Mouse (Mus musculus): ENCODE results near the gene Plpp4. TPM values are rescaled to one million over a fixed set of nuclear protein-coding genes. Genes with fewer than 3 reads are reported as not detected.

Plpp4 gene
- polyA plus RNA-seq (2014; fragmentation: Nextera tagmentation; extraction: Ambion mirVana): 0.50 and 0.53 TPM in 2 replicates

DNA sequence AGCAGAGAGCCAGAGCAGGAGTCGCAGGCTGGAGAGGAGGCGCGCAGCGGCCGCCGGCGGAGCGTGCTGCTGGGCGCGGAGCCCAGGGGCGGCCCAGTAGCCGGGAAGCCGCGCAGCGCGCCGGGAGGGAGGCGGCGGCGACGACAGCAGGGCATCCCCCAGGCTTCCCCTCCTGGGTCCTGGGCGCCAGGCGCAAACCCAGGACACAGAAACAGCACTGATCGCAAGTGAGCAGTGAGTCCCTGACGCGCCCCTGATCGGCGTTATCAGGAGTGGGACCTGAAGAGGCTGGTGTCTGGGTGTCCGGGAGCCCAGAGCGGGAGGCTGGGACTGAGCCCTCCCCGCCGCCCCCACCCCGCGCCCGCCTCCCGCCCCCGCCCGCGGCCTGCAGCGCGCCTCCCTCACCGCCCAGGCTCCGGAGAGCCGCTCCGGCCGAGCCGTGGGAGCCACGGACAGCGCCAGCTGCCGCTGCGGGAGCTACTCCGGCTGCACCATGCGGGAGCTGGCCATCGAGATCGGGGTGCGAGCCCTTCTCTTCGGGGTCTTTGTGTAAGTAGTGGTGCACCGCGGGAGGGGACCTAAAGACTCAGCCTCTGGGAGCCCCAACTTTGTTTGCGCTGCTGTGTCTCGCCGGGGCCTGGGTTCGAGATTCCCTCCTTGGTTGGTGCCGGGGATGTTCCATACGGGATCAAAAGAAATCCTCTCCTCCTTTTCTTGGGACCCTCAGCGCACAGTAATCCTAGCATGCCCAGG lies at the start of gene Plpp4:
Gene Plpp4 (plus strand): TSS at position 411 of the 753 bp plus-strand sequence.
- H3K4me2 ChIP-seq: peak within 1 kb of the TSS; percentile 74
- peak within 1 kb of the TSS; percentile 39 for H3K4me3 ChIP-seq (ENCODE audit: low read depth, low read length)
- under 1% methylated on average over 58 of the region's 66 CpGs for WGBS
- H3K27ac ChIP-seq (ENCODE audit: low read depth): no peak within 1 kb of the TSS
- H3K27me3 ChIP-seq (ENCODE audit: insufficient read depth, low read length): peaks cover 31% of the 10 kb centered on the region
- peak; percentile 96 for ATAC-seq (ENCODE audit: insufficient read depth)
- no peaks in the 10 kb centered on the region for H3K4me1 ChIP-seq (ENCODE audit: insufficient read depth)
- DNase-seq: peak; percentile 80
- peak within 1 kb of the TSS; percentile 6; the same call in 1 of the 2 replicates for H3K9ac ChIP-seq
- TF ChIP-seq CTCF (IDR thresholded peaks at IDR 0.05; ENCODE audit: low read depth): no peak
- H3K9me3 ChIP-seq (ENCODE audit: low read depth, low read length): no peaks in the 10 kb centered on the region
- H3K36me3 ChIP-seq (ENCODE audit: insufficient read depth): no peaks in the 10 kb centered on the region

DNA sequence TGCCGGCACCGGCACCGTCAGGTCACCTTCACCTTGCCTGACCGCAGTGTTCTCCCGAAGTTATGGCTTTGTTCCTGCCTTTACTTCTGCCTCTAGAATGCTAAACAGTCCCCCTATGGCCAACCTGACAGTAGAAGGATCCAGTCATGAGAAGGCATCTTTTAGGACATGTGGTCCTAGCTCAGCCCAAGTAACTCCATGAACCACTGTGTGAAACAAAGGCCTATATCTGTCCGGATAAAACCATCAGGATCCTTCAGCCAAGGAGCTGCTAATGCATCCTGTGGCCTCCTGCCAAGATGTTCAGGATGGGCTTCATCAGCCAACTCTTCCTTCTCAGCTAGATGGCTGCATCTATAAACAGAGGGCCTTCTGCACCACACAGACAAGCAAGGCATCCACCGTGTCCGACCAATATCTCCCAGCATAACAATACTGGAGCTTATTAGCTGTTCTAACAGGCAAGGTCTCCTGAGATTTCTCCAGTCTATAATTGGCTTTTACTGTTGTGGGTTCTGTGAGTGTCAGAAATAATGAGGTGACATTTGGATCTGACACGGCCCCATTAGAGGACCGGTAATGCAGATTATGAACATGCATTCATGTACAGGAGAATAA lies 40.8 kb upstream of the Plpp4 start:
- TF ChIP-seq CTCF (IDR thresholded peaks at IDR 0.05; ENCODE audit: low read depth): no peak
- Histone ChIP-seq H3K4me3 (ENCODE audit: low read depth, low read length) (no peak overlapping the region), H3K9me3 (ENCODE audit: low read depth, low read length) (no peaks in the 10 kb centered on the region), H3K36me3 (ENCODE audit: insufficient read depth) (no peaks in the 10 kb centered on the region), H3K27me3 (ENCODE audit: insufficient read depth, low read length) (no peaks in the 10 kb centered on the region), H3K4me2 (no peak overlapping the region), H3K27ac (ENCODE audit: low read depth) (no peak overlapping the region), H3K4me1 (ENCODE audit: insufficient read depth) (no peaks in the 10 kb centered on the region), H3K9ac (no peak overlapping the region)
- WGBS: 61% methylated on average over 10 of the region's 10 CpGs
- DNase-seq: peak; percentile 76
- ATAC-seq (ENCODE audit: insufficient read depth): peak; percentile 68

DNA sequence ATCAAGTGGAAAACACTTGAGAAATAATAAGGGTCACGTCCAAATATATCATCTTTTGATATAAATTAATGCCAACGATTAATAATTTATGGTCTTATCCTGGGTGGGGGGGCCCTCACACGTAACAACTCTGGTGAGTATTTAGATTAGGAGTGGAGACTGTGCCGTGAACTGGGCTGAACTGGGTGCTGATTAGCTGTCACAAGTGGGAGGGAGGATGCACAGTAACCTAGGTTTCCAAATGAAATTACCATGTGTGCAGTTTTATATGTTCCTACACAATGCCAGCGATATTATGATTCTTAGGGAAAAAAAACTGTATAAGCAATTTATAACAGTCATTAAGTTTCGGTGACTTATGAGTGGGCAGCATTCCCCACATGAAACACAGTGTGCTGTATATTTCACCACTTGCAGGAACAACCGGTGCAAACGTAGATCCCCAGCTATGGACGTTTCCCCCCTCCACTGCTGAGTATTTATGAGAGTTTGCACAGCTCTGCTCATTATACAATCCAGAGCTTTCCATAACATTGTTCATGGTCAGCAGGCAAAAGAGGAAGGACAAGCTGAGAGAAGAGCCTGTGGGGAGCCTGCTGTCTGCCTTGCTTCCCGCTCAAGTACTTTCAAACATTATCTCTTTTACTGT lies 40.2 kb upstream of the Plpp4 start:
- Histone ChIP-seq H3K9me3 (ENCODE audit: low read depth, low read length) (no peaks in the 10 kb centered on the region), H3K36me3 (ENCODE audit: insufficient read depth) (no peaks in the 10 kb centered on the region), H3K4me3 (ENCODE audit: low read depth, low read length) (no peak overlapping the region), H3K27ac (ENCODE audit: low read depth) (no peak overlapping the region), H3K9ac (no peak overlapping the region), H3K4me1 (ENCODE audit: insufficient read depth) (no peaks in the 10 kb centered on the region), H3K4me2 (no peak overlapping the region), H3K27me3 (ENCODE audit: insufficient read depth, low read length) (no peaks in the 10 kb centered on the region)
- WGBS: 46% methylated on average over 10 of the region's 10 CpGs
- no peak for ATAC-seq (ENCODE audit: insufficient read depth)
- no peak for TF ChIP-seq CTCF (IDR thresholded peaks at IDR 0.05; ENCODE audit: low read depth)
- DNase-seq: no peak

DNA sequence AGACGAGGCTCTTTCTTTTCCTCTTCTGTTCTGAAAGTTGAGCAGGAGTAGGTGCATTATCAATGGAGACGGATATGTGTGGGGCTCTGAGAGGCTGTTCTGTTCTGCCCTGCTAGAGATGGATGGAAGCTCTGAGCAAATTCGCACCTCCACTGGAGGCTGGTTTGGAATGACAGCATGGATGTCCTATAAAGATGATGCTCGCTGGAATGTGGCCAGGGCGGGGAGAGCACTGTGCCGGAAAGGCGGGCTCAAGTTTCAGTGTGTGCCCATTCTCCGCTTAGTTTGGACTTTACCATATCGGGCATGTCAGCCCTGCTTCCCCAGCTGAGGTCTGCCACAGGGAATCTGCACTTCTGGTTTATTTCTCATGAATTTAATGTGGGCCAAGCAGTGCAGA lies 35.9 kb upstream of the Plpp4 start:
- ATAC-seq (ENCODE audit: insufficient read depth): no peak
- DNase-seq: no peak
- H3K4me3 ChIP-seq (ENCODE audit: low read depth, low read length): no peak overlapping the region

DNA sequence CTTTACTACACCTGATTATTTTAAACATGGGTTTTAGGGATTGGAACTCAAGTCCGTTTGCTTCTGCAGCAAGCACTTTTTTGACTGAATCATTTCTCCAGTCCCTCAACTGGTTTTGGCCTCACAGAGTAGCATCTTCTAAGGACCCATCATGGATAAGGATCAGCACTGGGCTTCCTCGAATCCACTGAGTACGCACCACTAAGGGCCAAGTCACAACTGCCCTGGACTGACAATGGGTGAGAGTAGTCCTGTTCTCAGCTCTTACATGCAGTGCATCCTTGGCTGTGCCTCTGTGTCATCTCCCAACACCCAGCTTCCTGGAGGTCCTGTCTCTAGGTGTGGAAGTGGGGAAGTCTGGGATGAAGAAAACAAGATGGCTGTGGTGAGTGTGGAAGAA lies 35.2 kb upstream of the Plpp4 start:
- Histone ChIP-seq H3K4me3 (ENCODE audit: low read depth, low read length) (no peak overlapping the region), H3K36me3 (ENCODE audit: insufficient read depth) (no peaks in the 10 kb centered on the region), H3K27me3 (ENCODE audit: insufficient read depth, low read length) (no peaks in the 10 kb centered on the region), H3K27ac (ENCODE audit: low read depth) (no peak overlapping the region), H3K4me1 (ENCODE audit: insufficient read depth) (no peaks in the 10 kb centered on the region), H3K9ac (no peak overlapping the region), H3K9me3 (ENCODE audit: low read depth, low read length) (no peaks in the 10 kb centered on the region), H3K4me2 (no peak overlapping the region)
- WGBS: 85% methylated on average over 3 of the region's 3 CpGs
- TF ChIP-seq CTCF (IDR thresholded peaks at IDR 0.05; ENCODE audit: low read depth): no peak
- DNase-seq (no peak), ATAC-seq (ENCODE audit: insufficient read depth) (no peak)

More for the DNA sequence above, 35.9 kb upstream of the Plpp4 start:
- no peaks in the 10 kb centered on the region for H3K36me3 ChIP-seq (ENCODE audit: insufficient read depth)
- TF ChIP-seq CTCF (IDR thresholded peaks at IDR 0.05; ENCODE audit: low read depth): no peak
- 63% methylated on average over 9 of the region's 9 CpGs for WGBS
- H3K4me2 ChIP-seq: no peak overlapping the region
- H3K27ac ChIP-seq (ENCODE audit: low read depth): no peak overlapping the region
- H3K9ac ChIP-seq: no peak overlapping the region
- H3K27me3 ChIP-seq (ENCODE audit: insufficient read depth, low read length): no peaks in the 10 kb centered on the region
- no peaks in the 10 kb centered on the region for H3K4me1 ChIP-seq (ENCODE audit: insufficient read depth)
- H3K9me3 ChIP-seq (ENCODE audit: low read depth, low read length): no peaks in the 10 kb centered on the region

DNA sequence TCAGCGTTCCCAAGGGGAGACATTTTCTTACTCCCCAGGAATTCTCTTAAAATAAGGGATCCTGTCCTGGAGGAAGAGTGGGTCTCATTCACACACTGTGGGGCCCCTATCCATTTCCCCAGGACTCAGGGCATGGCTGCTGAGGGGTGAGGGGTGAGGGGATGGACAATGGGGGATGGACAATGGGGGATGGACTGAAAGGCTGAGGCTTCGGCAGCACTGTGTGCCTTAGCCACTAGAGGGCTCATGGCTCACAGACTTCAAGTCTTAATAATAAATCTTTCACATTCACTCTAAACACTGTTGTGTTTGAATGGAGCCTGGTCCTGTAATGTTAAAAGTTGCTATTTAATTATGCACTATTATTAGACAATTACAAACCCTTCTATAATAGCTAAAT lies 21.4 kb upstream of the Plpp4 start:
- Histone ChIP-seq H3K4me1 (ENCODE audit: insufficient read depth) (no peaks in the 10 kb centered on the region), H3K36me3 (ENCODE audit: insufficient read depth) (no peaks in the 10 kb centered on the region), H3K27ac (ENCODE audit: low read depth) (no peak overlapping the region), H3K9me3 (ENCODE audit: low read depth, low read length) (no peaks in the 10 kb centered on the region), H3K9ac (no peak overlapping the region), H3K4me2 (no peak overlapping the region), H3K4me3 (ENCODE audit: low read depth, low read length) (no peak overlapping the region), H3K27me3 (ENCODE audit: insufficient read depth, low read length) (no peaks in the 10 kb centered on the region)
- ATAC-seq (ENCODE audit: insufficient read depth) (peak; percentile 35; the same call in 1 of the 2 replicates), DNase-seq (peak; percentile 77)
- peak; percentile 77 for TF ChIP-seq CTCF (IDR thresholded peaks at IDR 0.05; ENCODE audit: low read depth)
- WGBS: 46% methylated on average over 2 of the region's 2 CpGs

DNA sequence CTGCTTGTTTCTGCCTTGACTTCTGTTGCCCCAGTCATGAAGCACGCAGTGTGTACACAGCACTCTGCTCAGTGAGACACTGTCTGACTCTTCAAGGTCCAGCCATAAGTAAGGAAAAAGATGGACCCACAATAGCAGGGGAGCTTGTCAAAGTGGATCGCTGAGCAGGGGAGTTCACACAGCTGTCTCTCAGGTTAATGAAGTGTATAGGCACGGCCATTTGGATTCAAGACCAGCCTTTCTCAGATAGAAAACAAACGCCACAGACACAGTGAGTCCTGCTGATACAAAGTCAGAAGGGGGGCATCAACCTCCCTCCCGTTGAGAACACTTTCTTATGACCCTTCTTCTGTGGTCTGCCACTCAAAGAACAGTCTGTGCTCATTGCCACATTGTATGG lies 20.8 kb upstream of the Plpp4 start:
- no peaks in the 10 kb centered on the region for H3K4me1 ChIP-seq (ENCODE audit: insufficient read depth)
- ATAC-seq (ENCODE audit: insufficient read depth) (no peak), DNase-seq (no peak)
- H3K27me3 ChIP-seq (ENCODE audit: insufficient read depth, low read length): no peaks in the 10 kb centered on the region
- no peak for TF ChIP-seq CTCF (IDR thresholded peaks at IDR 0.05; ENCODE audit: low read depth)
- H3K9ac ChIP-seq: no peak overlapping the region
- WGBS: 67% methylated on average over 5 of the region's 5 CpGs
- no peaks in the 10 kb centered on the region for H3K9me3 ChIP-seq (ENCODE audit: low read depth, low read length)
- H3K4me2 ChIP-seq: no peak overlapping the region
- no peak overlapping the region for H3K4me3 ChIP-seq (ENCODE audit: low read depth, low read length)
- H3K36me3 ChIP-seq (ENCODE audit: insufficient read depth): no peaks in the 10 kb centered on the region
- H3K27ac ChIP-seq (ENCODE audit: low read depth): no peak overlapping the region
